Mouse (Mus musculus): ENCODE data around the gene Dera.
A peak's percentile ranks its signal among the peaks of the same experiment; 100 is the strongest.

The Dera gene

DNA sequence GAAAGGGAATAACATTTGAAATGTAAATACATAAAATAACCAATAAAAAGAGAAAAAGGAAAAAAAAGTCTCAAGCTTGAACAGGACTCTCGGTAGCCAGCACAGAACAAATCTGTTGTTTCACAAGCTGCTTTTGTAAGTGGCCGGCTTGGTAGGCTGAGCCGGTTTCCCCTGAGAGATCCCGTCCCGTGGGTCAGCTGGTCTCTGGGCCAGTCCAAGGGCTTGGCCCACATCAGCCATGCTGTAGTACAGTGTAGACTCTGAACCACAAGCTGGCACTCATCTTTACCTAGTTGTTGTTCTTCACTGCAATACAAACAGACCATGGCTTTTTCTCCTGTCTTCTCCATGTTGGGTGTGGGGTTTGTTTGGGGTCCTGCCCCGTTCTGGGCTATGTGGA, 53.0 kb downstream of the Dera start:
- DNase-seq, result no peak

DNA sequence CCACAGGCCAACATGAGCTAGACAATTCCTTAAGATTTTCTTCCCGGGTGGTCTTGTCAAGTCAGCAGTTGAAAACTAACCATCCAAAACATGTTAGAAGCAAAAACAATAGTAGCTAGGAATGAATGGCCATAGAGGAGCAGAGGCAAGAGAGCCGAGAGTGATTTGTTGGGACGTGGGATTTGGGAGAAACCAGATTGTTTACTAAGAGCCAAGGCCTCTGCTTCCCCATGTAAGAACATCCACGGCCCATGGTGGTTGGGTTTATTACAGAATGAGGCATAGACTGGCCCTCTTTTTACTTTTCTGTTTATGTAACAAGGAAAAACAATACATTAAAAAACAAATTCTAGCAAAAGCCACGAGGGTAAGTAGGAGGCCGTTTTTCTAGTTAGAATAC, 54.4 kb downstream of the Dera start:
- DNase-seq, result no peak

DNA sequence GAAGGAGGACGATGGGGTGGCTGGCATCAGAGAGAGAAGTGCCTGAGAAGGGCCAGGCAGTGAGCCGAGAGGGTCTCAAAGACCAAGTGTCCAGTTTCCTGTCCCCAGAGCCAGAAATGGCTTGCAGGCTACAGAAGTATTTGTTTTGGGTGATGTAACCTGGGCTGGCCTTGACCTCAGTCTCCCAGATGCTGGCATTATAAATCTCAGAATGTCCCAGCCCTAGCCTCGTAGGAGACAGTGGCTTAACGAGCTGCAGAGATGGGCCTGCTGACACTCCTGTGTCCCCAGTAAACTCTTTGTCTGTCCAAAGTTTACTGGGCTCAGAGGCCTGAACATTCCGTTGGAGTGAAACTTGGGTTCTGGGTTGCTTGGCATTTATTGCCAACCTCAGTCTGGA, 55.8 kb downstream of the Dera start:
- no peak for DNase-seq

DNA sequence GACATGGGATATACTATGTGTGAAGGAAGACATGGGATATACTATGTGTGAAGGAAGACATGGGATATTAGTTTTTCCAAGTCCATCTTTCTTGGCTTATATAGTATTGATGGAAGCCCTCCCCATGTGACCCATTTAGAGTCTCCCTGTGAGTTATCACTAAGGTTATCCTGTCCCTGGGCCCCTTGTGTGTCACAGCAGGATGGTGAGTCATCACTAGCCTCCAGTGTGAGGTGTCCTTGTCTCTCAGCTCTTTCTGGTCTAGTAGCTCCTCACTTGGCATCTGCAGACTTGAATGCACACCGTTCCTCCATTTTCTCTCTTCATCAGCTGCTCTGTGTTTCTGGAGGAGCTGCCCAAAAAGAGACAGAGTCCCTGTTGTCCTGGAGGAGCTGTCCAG, 59.7 kb downstream of the Dera start:
- no peak for DNase-seq

DNA sequence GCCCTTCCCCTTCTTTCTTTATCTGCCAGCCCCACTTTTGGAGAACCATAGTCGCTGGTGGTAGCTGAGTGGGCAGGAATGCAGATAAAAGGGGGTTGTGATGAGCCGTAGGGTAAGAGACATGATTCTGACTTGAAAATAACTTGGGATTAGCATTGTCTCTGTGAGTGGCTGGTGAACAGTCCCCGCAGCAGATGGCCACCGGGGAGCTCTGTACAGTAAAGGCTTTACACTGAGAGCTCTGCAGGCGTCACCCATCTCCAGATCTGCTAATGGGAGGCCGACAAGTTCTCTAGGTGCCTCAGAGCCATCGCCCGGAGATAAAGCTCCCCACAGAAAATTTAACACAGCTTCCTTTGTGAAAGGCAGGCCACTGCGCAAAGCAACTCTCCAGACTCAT, 62.2 kb downstream of the Dera start:
- no peak for DNase-seq

DNA sequence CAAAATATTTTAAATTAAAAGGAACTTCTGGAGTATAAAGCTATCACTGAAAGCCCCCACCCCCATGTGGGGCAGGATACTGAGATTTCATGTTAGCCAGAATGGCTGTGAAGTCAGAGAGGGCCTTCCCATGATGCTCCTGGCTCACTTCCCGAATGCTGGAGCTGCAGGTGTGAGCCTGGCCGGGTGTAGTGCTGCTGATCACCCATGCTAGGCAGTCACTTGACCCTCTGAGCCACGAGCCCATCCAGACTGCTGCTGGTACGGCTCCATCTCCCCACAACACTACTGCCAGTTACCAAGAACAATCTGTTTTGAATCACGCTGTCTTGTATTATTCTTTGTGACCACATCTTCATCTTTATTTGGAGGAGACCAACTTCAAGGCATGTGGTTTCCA, 68.2 kb downstream of the Dera start:
- DNase-seq, result no peak

DNA sequence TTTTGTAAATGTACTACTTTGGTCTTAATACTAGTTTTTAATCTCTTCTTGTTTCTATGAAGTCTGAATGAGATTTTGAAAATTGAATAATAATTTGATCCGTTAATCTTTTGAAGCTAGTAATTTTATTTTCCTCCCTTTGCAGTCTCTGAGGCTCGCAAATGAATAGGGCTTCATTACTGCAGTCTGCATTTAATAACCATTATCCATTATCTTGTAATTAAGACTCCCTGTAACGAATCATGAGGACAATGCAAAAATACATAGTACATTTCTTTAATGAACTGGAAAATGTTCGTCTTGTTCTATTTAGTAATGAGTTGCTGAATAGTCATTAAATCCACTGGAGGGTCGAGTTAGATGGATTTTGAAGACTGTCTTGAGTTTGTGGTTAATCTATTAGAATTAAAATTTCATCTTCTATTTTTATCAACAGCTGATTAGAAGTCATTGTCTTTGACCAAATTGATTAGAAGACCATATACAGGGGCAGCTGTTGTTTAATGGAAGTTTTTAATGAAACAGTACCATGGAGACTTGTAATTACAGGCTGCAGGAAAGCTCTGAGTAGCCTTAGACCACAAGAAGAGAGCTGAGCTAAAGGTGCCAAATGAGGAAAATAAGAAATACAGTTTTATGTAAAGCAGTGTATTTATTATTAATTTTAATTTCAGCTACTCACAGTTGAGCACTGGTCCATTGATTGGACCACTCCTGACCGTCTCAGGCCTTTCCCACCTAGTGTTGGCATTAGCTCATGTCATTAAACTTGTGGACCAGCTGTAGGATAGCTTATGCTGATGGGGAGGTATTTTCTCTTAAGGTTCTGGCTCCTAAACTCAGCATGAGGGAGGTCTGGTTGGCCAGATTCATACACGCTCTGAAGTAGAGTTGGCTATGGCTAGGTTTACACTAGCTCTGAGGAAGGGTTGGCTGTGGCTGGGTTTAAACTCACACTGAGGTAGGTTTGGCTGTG, 70.0 kb downstream of the Dera start:
- DNase-seq, result no peak

DNA sequence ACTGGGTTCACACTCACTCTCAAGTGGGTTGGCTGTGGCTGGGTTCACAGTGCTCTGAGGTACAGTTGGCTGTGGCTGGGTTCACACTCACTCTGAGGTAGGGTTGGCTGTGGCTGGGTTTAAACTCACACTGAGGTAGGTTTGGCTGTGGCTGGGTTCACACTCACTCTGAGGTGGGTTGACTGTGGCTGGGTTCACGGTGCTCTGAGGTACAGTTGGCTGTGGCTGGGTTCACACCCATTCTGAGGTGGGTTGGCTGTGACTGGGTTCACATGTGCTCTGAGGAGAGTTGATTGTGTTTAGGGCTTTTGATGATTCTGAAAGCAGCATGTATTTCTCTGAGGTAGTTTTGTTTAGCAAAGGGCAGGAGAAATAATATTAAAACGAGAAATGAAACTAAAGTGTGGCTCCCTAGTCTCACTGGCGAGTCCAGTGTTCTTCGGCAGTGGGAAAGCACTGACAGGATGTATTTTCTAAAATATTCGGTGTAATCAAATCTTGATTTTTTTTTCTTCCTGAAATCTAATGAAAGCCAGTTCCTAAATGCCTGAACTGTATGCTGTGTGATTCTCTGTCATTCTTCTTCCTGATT, 70.8 kb downstream of the Dera start:
- no peak for DNase-seq

DNA sequence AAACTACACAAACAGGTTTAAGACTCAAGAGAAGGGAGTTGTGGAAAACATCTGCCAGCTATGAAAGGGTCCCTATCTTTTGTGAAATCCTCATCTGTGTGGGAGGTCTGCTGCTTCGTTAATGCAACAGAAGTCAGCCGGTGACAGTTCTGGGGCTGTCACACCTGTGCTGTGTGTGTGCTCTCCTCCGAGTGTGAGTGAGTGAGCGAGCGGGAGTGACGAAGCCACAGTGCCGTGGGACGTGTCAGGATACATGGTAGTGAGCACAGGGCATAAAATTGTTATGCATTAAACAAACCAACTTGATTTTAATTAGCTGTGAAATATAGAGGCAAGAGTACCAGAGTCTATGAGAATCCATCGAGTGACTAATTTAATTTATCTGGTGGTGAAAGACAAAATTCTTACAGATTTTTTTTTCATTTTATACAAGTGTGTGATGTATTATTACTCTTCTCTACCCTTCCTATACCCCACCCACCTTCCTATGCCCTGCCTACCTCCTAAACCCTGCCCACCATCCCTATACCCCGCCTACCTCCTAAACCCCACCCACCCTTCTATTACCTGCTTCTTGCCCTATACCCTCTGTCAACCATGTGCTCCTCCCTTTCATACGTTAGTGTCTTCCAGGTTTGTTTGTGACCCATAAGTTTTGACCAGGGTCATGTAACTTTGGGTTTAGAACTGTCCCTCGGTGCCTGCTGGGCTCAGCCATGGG, 74.9 kb downstream of the Dera start:
- no peak for DNase-seq

DNA sequence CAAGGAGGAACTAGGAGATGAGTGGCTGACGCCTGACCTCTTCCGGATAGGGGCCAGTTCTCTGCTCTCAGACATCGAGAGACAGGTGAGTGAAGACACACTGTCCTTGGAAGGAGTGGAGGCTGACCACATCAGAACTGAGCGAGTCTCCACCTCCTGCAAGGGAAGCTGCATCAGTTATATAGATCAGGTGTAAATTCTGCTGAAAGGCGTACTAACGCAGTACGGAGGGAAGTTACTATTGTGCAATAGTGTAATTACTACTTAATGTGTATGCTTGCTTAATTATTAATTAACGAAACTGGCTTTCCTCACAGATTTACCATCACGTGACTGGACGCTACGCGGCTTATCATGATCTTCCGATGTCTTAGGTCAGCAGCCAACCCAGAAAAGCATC, 82.5 kb downstream of the Dera start:
- no peak for DNase-seq

DNA sequence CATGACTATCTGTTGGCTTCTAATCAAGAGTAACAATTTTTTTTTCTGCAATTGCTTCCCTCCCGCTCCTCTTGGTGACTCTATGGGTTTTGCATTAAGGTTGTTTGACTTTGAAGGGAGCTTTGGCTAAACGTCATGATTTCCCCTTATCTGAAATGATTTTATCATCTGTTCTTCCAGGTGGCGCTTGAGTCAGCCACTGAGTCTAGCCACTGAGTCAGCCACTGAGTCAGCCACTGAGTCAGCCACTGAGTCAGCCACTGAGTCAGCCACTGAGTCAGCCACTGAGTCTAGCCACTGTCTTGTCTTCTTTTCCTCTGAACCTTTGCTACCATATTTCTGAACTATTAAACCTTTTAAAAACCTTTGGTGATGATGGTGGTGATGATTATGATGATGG, 89.0 kb downstream of the Dera start:
- no peak for DNase-seq

DNA sequence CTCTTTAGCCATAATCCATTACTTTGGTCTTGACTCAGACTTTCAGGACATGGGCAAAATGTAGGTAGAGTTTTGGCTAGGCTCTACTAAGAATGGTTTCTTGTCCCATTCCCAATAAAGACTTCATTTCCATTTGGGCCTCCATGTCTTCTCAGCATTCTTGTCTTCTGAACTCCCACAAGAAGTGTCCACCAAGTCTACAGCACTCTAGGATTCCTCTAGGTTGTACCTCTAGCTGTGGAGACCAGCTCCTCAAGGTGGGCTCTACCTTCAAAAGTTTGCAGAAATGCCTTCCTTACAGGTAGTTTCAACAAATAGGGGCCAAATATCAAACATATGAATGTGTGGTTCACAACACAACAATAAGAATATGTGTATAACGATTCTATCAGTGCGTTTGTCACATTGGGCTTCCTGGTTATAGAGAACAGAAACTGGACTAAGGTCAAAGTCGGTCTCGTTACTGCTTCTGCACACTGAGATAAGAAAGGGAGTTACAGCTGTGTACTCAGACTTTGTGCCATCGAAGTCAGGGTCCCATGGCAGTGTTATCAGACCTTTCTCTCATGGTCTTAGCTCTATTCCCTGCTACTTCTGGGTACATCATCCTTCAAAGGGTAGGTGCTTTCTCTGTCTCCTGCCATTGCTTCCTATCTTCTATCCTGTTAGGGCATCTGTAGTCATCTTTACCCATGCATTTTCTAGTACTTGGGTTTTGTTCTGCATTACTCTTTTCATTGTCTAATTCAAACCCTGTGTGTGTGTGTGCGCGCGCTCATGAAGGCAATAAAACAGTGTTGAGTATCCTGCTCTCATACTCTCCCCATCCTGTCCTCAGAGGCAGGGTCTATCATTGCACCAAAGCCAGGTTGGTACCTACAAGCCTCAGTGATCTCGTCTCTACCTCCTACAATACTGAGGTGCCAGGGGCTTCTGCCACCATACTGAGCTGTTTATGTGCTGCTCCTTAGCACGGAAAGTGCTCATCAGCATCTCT, 103.2 kb downstream of the Dera start:
- DNase-seq, result no peak

DNA sequence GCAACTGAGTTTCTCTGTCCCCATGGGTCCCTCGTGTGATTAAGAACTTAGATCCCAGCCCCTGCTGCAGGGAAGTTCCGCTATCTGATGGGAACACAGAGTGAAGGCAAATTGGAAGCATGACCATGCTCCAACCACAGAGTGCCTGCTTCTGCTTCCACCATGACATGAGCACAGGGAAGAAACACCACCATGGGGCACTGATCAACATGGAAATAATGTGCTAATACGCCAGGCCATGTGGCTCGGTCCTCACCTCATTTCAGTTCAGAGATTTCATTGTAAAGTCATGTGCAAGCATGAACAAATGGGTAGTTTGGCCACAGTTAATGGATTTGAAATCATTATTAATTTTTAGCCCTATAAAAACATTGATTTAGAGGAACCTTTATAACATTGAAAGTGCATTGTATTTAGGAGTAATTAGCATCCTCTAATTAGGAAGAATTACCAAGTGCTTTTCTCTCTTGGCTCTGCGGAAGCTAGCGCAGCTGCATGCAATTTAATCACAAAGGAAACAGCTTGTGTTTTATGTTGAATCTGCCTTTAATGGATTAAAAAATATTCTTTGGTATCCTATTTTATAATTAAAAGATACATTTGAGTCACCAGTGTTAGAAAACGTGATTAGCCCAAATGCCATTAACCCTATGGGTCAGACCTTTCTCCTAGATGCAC, 115.7 kb downstream of the Dera start:
- no peak for DNase-seq

DNA sequence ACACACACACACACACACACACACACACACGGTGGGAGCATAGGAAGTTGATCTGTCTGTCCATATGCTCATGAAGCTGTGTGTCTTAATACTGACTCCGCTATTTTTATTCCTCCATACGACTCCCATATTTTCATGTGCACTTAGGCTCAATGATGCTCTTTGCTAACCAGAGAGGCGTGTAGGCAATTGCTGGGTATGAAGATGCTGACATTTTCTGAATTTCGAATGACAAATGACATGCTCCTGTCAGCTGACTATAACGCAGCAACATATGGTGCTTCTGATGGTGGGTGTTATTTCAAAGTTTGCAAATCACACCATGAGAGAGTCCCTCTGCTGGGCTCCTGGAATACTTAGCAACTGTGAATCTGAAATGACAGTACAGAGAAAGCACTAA, 116.3 kb downstream of the Dera start:
- DNase-seq, result no peak

DNA sequence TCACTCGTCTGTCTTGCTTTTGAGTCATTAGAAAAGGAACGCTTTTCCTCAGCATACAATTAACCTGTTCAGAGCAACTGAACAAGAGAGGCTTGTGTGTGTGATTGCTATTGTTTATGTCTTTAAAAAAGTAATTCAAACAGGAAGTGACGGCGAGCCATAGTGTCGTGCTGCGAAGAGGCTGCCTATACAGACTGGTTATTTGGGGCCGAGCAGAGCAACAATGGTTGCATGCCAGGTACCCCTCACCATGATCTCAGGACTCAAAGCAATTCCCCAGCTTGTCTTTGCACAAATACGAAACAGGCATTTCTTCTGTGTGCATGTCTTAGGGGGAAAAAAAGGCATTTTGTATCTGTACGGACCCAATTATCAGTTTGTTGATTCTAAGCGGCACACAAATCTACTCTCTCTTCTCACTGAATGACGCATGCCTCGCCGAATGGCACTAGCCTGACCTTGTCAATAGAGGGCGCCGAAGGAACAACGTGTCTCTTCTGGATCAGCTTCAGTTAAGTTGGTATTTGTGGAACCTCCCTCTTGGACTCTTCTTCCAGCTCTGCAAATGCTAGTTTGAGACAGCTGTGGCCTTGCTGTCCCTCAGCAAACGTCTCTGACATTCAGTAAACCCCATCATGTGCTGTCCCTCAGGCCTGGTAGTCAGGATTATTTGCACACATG, 117.8 kb downstream of the Dera start:
- peak; percentile 61 for DNase-seq

DNA sequence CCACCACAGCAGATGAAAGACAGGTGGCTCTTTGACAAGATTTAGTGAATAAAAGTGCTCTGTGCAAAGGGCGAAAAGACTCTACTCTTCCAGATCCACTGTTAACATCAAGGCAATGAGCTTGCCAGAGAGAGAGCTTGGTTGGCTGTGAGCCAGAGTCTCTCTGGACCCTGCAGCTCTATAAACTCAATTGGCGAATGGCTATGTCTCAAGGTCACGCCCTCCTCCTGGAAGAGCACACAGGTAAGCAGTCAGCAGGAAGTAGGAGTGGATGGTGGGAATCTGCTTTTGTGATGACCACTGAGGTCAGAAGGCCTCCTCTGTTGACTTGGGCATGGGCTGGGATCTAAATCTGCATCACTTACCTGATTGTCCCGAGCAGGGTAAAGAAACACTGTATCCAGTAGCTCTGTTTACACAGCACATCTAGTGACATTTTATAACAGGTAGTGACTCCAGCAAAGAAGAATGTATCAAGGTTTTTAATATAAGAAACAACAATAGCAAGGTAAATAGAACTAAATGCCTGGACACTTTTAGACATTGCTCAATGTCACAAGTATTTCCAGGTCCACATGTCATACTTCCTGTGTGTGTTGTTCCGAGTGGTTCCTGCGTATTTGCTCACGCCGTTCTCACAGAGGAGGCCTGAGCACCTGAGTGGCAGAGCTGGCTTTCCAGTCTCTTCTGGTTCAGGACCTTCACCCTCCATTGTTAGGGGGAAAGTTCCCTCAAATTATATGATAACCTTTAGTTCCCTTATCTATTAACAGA, 120.3 kb downstream of the Dera start:
- peak; percentile 6 for DNase-seq

DNA sequence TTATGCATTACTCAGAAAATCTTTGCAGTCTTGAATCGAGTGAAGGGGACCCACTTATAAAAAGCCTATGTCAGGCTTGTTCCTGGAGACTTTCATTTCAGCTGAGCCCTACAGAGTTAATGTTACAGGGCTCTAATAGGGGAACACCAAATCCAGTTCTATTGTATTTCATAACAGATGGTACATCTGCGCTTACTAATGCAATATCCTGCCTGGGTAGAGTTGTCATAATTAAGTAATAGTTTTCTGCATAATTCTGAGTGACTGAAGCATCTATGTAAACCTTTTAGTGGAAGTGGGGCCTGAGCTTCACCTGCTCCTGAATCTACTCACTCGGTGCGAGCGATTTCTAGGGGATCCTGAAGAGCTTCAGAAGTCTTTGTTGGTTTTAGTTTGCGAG, 131.3 kb downstream of the Dera start:
- DNase-seq, result no peak

DNA sequence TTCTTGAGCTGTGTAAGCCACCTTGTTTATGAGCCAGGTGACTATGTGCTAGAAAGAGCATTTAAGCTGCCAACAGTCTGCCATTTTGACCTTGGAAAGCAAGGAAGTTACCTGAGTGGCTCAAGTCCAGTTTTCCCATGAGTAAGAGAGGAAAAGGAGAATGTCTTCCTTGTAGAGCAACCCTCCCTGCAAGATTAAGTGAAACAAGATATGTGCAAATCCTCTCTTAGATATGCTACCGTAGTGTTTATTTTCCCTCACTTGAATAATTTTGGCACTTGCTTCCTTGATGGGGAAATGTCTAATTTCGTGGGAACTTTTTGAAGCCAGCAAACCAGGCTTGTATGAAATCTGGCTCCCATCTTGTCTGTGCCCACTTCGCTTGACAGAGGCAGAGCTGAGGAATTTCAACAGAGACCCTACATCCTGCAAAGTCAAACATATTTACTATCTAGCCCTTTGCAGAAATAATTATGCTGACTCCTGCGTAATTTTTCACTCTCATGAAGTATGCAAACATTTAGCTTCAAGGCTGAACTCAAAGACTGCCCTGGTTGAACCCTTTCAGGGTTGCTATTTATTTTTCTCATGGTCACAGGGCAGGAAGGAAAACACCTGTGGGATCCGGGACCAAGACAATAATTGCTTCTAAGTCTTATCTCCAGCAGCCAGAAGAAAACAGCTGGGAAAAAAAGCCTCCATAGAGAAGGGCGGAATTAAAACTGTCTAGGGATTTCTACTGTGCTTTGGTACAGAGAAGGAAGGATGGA, 132.0 kb downstream of the Dera start:
- no peak for DNase-seq

DNA sequence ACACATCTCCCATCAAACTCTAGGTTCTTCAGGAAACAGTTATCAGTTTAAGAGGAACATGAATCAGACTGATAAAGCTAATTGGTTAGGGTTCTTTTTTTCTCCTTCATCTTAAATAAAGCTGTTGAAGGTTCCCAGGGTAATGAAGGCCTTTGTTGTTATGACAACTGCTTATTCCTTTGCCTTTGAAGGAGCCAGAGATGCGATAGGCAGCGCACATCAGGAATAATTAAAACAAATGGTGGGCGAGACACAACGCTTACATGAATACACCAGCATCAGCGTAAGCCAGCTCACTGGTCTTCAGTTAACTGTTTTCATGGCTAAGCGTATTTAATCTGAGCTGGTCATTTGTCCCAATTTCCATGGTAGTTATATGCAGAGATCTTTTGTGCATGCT, 132.9 kb downstream of the Dera start:
- no peak for DNase-seq

DNA sequence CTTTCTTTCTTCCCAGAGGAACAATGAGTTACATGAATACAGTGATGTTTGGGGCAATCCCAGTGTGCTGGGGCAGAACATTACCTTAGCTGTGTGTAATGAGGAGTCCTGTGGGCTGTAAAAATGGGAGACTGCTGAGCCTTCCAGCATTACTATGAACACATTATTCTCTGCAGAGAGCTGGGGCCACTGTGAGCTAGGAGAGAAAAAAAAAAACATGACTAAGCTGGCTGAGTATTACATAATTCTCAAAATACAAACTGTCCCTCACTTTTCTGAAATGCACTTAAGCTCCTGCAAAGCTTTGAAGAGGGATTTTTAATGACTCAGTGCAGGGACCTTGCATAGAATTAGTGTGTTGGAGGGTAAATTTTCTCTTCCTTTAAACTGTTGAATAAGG, 143.3 kb downstream of the Dera start:
- no peak for DNase-seq

Measured in kidney, adult 9 months (tissue).